Mouse (Mus musculus): ENCODE results near the gene Arpp19. TPM values are rescaled to one million over a fixed set of nuclear protein-coding genes. Genes with fewer than 3 reads are reported as not detected.
A peak's percentile ranks its signal among the peaks of the same experiment; 100 is the strongest.

Arpp19 gene
- polyA plus RNA-seq, 1 experiment: 31.5 TPM

- H3K36me3 ChIP-seq (replicated peaks; ENCODE audit: low read length): peaks cover 34% of the 10 kb centered on the region
- peaks cover 40% of the 10 kb centered on the region for H3K4me1 ChIP-seq
- TF ChIP-seq FLI1 (IDR thresholded peaks at IDR 0.05; ENCODE audit: low read length) (no peak), GATA1 (IDR thresholded peaks at IDR 0.05; ENCODE audit: borderline replicate concordance, low read length) (no peak)
- no peaks in the 10 kb centered on the region for H3K9me3 ChIP-seq
- H3K4me3 ChIP-seq (replicated peaks): no peak overlapping the region
- no peaks in the 10 kb centered on the region for H3K27me3 ChIP-seq (replicated peaks)
Measured at GRCm38 (mm10) chr9:75051841-75052240, 14.4 kb downstream of the Arpp19 start.

- Histone ChIP-seq H3K27me3 (replicated peaks) (no peaks in the 10 kb centered on the region), H3K36me3 (replicated peaks; ENCODE audit: low read length) (peaks cover 61% of the 10 kb centered on the region)
Measured at GRCm38 (mm10) chr9:75055046-75055445, 17.6 kb downstream of the Arpp19 start.

GRCm38 (mm10) chr9:75064678-75065331, 27.4 kb downstream of the Arpp19 start:
- TF ChIP-seq GATA1 (IDR thresholded peaks at IDR 0.05; ENCODE audit: borderline replicate concordance, low read length) (no peak), FLI1 (IDR thresholded peaks at IDR 0.05; ENCODE audit: low read length) (no peak)
- peaks cover under 1% of the 10 kb centered on the region; the same call in 1 of the 2 replicates for H3K4me1 ChIP-seq

More at GRCm38 (mm10) chr9:75055046-75055445, 17.6 kb downstream of the Arpp19 start:
- Histone ChIP-seq H3K4me3 (replicated peaks) (no peak overlapping the region), H3K9me3 (no peaks in the 10 kb centered on the region), H3K4me1 (peaks cover 14% of the 10 kb centered on the region)
- TF ChIP-seq GATA1 (IDR thresholded peaks at IDR 0.05; ENCODE audit: borderline replicate concordance, low read length) (no peak), FLI1 (IDR thresholded peaks at IDR 0.05; ENCODE audit: low read length) (no peak)

GRCm38 (mm10) chr9:75070457-75071028, 33.1 kb downstream of the Arpp19 start, which contains the start of gene Myo5a:
Gene Myo5a (plus strand): TSS chr9:75071015.
- H3K4me3 ChIP-seq (replicated peaks): peak within 1 kb of the TSS; percentile 98
- H3K36me3 ChIP-seq (replicated peaks; ENCODE audit: low read length): no peaks in the 10 kb centered on the region
- no peaks in the 10 kb centered on the region for H3K9me3 ChIP-seq
- peaks cover 3% of the 10 kb centered on the region for H3K27me3 ChIP-seq (replicated peaks)
- H3K4me1 ChIP-seq: peaks cover 35% of the 10 kb centered on the region
- TF ChIP-seq FLI1 (IDR thresholded peaks at IDR 0.05; ENCODE audit: low read length) (no peak), GATA1 (IDR thresholded peaks at IDR 0.05; ENCODE audit: borderline replicate concordance, low read length) (no peak)

More at GRCm38 (mm10) chr9:75064678-75065331, 27.4 kb downstream of the Arpp19 start:
- Histone ChIP-seq H3K36me3 (replicated peaks; ENCODE audit: low read length) (peaks cover 15% of the 10 kb centered on the region), H3K27me3 (replicated peaks) (no peaks in the 10 kb centered on the region), H3K9me3 (no peaks in the 10 kb centered on the region), H3K4me3 (replicated peaks) (no peak overlapping the region)

GRCm38 (mm10) chr9:75071029-75071705, 33.8 kb downstream of the Arpp19 start:
- peaks cover 3% of the 10 kb centered on the region for H3K27me3 ChIP-seq (replicated peaks)
- no peaks in the 10 kb centered on the region for H3K36me3 ChIP-seq (replicated peaks; ENCODE audit: low read length)
- TF ChIP-seq FLI1 (IDR thresholded peaks at IDR 0.05; ENCODE audit: low read length) (no peak), GATA1 (IDR thresholded peaks at IDR 0.05; ENCODE audit: borderline replicate concordance, low read length) (no peak)
- peaks cover 35% of the 10 kb centered on the region for H3K4me1 ChIP-seq
- no peaks in the 10 kb centered on the region for H3K9me3 ChIP-seq
- H3K4me3 ChIP-seq (replicated peaks): peak overlapping the region; percentile 98

- no peaks in the 10 kb centered on the region for H3K36me3 ChIP-seq (replicated peaks; ENCODE audit: low read length)
- H3K9me3 ChIP-seq: no peaks in the 10 kb centered on the region
- TF ChIP-seq GATA1 (IDR thresholded peaks at IDR 0.05; ENCODE audit: borderline replicate concordance, low read length) (no peak), FLI1 (IDR thresholded peaks at IDR 0.05; ENCODE audit: low read length) (no peak)
- peaks cover 35% of the 10 kb centered on the region for H3K4me1 ChIP-seq
- H3K27me3 ChIP-seq (replicated peaks): peaks cover 3% of the 10 kb centered on the region
- peak overlapping the region; percentile 98 for H3K4me3 ChIP-seq (replicated peaks)
Measured at GRCm38 (mm10) chr9:75071706-75072192, 34.3 kb downstream of the Arpp19 start.

- H3K4me1 ChIP-seq: peaks cover 40% of the 10 kb centered on the region
- peaks cover 3% of the 10 kb centered on the region for H3K27me3 ChIP-seq (replicated peaks)
- TF ChIP-seq GATA1 (IDR thresholded peaks at IDR 0.05; ENCODE audit: borderline replicate concordance, low read length) (no peak), FLI1 (IDR thresholded peaks at IDR 0.05; ENCODE audit: low read length) (no peak)
- H3K36me3 ChIP-seq (replicated peaks; ENCODE audit: low read length): no peaks in the 10 kb centered on the region
- H3K9me3 ChIP-seq: no peaks in the 10 kb centered on the region
- H3K4me3 ChIP-seq (replicated peaks): peak overlapping the region; percentile 98
Measured at GRCm38 (mm10) chr9:75072361-75072760, 34.9 kb downstream of the Arpp19 start.

- Histone ChIP-seq H3K4me1 (peaks cover 33% of the 10 kb centered on the region), H3K9me3 (no peaks in the 10 kb centered on the region), H3K4me3 (replicated peaks) (no peak overlapping the region), H3K36me3 (replicated peaks; ENCODE audit: low read length) (no peaks in the 10 kb centered on the region), H3K27me3 (replicated peaks) (no peaks in the 10 kb centered on the region)
- TF ChIP-seq FLI1 (IDR thresholded peaks at IDR 0.05; ENCODE audit: low read length) (no peak), GATA1 (IDR thresholded peaks at IDR 0.05; ENCODE audit: borderline replicate concordance, low read length) (no peak)
Measured at GRCm38 (mm10) chr9:75077191-75077590, 39.8 kb downstream of the Arpp19 start.

GRCm38 (mm10) chr9:75085242-75085824, 47.9 kb downstream of the Arpp19 start:
- Histone ChIP-seq H3K4me1 (peaks cover 19% of the 10 kb centered on the region; the same call in 1 of the 2 replicates), H3K27me3 (replicated peaks) (no peaks in the 10 kb centered on the region), H3K4me3 (replicated peaks) (no peak overlapping the region), H3K9me3 (no peaks in the 10 kb centered on the region), H3K36me3 (replicated peaks; ENCODE audit: low read length) (peaks cover 8% of the 10 kb centered on the region)
- TF ChIP-seq FLI1 (IDR thresholded peaks at IDR 0.05; ENCODE audit: low read length): no peak
- TF ChIP-seq GATA1 (IDR thresholded peaks at IDR 0.05; ENCODE audit: borderline replicate concordance, low read length): no peak

Measured in megakaryocyte, embryonic 14.5 days (primary cell).